Mouse (Mus musculus) megakaryocyte-erythroid progenitor cell, adult 5-6 weeks (primary cell): ENCODE data around the gene Nectin4. TPM values are rescaled to one million over a fixed set of nuclear protein-coding genes. Genes with fewer than 3 reads are reported as not detected.

ENCODE experiments used
- ATAC-seq: replicated peaks from 2 replicates; pipeline ENCODE4 v1.8.0; 2016; ENCODE audit warnings: mild to moderate bottlenecking, inconsistent platforms; ENCODE audit not compliant: severe bottlenecking, poor library complexity, low FRiP score, low TSS enrichment
- total RNA-seq, 2 experiments: library from RNA; stranded (forward) in 1 of 2; stranded (reverse) in 1 of 2; fragments of 200-1000, 215-1000 nt in 1 of 2; fragments of >200 nt in 1 of 2; fragmentation: Nextera tagmentation in 1 of 2; gene quantifications; 2 replicates each; pipeline ENCODE4 v1.2.3; 2014 to 2017

The Nectin4 gene
- total RNA-seq, 2 experiments from 2014 or later, result 0.14 TPM; not detected in 1

DNA sequence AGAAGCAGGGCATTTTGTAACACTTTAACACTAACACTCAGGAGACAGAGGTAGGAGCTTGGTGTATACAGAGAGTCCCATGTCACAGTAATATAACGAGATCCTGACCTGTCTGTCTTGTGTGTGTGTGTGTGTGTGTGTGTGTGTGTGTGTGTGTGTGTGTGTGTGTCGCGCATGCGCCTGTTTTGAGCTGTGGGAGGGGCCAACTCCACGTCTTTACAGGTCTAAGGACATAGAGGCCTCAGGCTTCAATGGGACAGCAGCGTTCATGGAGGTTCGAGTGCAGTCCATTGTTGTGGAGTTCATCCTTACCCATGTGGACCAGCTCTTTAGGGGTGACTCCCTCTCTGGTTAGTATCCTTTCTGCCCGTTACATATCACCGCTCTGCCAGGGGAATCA lies 33.1 kb downstream of the Nectin4 start:
- ATAC-seq, result no peak

DNA sequence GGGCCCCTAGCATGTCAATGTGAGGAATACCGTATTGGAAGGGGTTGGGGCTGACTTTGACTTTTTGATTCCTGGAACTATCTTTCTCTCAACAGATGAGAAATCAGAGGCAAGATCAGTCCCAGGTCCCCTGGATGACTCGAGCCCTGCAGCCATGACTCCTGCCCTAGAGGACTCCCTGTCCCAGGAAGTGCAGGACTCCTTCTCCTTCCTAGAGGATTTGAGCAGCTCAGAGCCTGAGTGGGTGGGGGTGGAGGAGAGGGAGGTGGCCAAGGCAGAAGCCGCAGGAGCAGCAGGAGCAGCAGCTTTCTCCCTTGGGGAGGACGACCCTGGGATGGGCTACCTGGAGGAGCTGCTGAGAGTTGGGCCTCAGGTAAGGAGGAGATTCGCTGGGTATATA lies 37.4 kb downstream of the Nectin4 start:
- no peak for ATAC-seq

DNA sequence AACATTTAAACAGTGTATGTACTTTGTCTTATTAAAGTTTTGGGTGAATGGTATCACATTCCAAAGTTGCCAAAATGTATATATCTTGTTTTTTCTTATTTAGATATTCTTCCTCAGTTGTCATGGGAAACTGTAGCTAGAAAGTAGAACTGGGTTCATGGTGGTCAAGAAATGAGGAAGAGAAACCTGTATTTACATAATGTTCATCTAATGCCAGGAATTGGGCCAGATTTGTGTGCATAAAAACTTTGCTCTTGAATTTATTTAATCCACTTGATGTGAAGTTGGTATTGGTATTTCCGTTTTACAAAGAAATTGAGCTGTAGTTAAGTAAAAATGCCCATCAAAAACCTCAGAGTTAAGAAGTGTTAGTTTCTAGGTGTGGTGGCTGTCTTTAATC lies 40.3 kb downstream of the Nectin4 start:
- ATAC-seq, result no peak

DNA sequence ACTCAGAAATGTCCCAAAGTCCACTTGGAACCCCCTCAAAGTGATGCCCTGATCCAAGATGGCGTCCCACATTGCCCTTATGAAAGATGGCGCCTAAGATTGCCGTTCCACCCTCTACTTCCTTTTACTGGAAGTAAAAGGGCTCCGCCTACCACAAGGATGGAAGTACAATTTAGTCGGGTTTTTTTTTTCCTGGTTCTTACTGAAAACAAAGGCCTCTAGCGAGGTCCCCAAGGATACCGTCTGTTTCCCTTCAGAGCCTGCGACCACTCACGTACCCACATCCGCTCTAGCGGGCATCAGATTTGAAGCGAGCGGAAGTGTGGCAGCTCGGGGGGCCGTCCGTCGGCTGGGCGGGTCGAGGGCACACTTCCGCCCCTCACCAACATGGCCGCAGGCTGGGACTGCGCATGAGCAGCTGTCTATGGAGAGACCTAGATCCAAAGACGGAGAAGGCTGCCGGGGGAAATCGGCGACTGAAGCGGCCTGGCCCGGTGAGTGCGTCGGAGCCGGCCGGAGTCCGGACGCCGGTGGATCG lies 41.1 kb downstream of the Nectin4 start, which contains the start of gene Usf1:
TSS of gene Usf1 (plus strand) at position 367 of the 538 bp plus-strand sequence.
- ATAC-seq, result peak; percentile 89

DNA sequence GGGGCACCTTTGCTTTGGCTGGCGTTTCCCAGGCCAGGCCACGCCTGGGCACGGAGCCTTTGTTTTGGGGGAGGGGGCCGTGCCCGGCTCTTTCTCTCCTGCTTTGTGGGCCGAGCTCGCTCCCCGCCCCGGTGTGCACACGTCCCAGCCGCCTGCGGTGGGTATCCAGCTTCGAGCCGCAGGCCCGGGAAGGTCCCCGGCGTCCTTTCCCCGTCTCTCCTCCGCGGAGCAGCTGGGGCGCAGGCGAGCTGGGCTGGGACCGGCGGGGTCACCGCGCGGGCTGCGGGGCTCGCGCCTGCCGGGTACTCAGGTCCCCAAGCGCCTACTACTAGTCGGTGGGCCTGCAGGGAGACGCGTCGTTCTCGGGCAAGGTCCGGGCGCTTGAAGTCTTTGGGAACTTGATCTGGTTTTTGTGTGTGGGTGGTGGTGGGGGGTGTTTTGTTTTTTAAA lies 41.6 kb downstream of the Nectin4 start:
- peak; percentile 8 for ATAC-seq

DNA sequence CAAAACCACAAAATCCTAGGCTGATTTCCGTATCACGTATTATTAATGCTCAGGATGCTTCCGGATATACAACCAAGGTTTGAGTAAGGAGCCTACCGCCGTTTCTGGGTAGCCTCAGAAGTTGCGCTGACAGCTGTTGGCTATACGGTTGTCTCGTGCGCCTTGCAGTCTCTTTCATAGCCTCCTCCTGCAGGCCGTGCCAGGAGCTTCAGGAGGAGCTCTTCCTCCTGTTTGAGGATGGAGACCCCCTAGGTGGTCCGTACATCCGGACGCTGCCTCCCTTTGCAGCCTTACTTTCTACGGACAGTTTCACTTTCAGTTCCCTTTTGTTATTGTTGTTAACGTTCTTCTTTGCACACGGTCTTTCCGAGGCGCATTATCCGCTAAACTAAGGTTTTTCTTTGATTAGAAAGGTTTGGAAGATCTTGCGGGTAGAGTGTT lies 42.1 kb downstream of the Nectin4 start:
- ATAC-seq, result peak; percentile 39

DNA sequence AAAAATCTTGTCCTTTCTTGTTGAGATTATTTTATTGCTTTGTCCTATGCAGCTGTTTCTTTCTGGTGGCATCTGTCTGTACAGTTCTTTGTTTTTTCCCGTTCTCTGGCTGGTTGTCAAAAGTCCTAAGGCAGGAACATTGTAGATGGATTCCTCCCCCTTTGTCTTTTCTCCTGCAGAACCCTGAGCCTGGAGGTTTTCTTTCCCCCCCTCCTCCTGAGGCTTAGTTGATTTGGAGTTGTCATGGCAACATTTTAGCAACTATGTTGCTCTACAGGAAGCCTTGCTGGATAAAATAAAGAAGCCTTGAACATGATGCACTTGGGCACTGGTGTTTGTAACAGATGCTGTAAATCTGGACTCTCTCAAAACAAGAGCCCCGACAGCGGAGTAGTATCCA lies 42.5 kb downstream of the Nectin4 start:
- ATAC-seq, result no peak

DNA sequence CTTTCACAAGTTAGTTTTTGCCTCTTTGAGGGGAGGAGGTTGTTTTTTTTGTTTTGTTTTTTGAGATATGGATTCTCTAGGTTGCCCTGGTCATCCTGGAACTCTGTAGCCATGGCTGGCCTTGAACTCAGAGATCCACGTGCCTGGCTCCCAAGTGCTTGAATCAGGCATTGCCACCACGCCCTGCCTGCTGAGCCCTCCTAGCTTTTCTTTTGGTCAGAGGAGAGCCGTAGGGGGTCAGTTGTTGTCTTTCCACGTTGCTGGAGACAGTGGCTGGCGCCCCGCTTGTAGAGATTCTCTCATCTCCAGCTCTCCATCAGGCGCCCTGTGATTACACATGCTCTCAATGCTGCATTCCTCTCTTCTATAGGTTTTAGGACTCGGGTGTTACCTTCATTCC lies 43.7 kb downstream of the Nectin4 start:
- no peak for ATAC-seq

DNA sequence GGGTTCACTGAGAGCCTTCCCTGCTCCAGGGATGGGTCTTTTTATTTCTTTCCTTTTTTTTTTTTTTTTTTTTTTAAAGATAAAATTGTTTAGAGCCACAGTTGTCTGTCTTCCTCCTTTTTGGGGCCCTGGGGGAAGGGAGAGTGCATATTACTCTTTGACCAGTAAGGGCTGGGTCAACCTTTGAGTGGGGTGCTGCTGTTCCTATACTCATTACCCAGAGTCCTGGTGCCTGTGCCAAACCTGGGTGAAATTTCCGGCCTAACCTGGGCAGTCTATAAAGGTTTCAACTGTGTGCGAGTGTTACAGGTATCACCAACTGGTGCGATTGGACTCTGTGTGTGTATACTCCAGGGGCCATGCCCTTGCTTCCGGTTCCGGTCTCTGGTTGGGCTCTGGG lies 48.8 kb downstream of the Nectin4 start, which contains the start of gene Tstd1:
TSS of gene Tstd1 (plus strand) at position 213 of the 400 bp plus-strand sequence.
- ATAC-seq, result no peak

DNA sequence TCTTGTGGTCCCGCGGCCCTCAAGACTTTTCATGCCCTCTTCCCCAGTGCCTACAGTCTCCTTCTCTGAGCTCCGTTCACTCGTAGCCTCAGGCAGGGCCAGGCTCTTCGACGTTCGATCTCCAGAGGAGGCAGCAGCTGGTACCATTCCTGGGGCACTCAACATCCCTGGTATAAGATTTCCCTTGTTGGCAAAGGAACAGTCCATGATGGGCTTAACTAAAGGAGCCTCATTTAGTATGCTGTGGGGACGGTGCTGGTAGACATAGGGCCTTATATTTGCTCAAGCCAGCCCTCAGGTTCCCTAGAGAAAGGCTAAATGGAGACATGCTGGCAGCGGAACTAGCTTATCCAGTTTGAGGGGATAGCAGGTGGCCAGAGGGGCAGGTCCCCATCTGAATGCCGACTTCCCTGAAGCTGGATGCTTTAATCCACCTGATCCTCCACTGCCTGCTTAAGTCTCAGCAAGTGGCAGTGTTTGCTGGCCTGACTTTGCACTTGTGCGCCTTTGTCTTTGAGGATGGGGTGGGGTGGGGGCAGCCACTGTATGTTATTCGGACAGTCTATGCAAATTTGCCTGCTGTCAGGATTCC lies 49.5 kb downstream of the Nectin4 start:
- ATAC-seq, result no peak

DNA sequence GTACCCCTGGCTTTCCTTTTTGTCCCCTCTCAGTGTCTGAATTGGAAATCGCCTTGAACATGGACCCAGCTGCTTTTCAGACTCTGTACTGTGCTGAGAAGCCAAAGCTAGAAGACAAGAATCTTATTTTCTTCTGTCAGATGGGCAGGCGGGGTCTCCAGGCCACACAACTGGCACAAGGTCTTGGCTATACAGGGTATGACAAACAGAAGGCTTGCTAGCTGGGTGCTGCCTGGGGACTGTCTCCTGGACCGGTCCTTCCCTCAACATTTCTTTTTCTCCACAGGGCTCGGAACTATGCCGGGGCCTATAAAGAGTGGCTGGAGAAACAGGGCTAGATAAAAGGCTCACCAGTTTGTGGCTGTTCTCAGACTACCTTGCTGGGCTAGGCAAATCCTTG lies 50.0 kb downstream of the Nectin4 start:
- no peak for ATAC-seq

DNA sequence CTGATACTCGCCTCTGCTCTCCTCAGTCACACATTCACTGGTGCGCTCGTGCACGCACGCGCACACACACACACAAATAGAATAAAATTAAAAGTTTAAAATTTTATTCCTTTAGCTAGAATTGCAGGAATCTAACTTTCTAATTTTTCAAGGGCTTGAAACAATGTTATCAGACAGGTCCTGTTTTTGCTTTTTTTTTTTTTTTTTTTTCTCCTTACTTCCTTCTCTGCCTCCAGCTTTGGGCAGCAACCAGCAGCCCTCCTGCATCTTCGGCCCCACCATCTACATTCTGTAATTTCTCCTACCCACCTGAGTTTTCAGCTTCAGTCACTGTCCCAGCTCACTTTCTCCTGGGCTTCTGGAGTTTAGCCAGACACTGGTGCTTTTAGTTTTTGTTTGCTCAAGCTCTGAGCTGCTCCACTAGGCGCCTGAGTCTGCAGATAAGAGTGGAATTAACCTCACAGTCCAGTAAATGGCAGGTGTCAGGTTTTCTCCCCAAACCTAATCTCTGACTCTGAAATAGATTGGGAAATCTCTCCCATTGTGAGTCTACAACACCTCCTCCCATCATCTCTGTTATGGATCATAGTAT lies 52.7 kb downstream of the Nectin4 start:
- peak; percentile 69 for ATAC-seq

DNA sequence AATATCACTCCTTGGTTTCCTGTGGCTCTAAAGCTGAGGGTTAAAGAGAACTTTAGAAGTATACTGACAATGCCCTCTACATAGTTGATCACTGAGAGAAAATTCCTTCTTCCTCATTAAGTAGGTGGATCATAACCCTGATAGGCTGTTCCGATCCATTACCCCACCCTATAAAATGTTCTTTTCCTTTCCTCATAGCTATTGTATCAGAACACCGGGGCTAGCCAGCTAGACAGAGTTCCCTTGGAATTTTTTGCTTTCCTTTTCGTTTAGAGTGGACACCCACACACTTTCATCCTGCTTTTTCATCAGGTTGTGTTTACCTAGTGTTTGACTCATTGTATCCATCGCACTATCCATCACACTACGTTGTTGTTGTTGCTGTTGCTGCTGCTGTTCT lies 54.7 kb downstream of the Nectin4 start:
- no peak for ATAC-seq

DNA sequence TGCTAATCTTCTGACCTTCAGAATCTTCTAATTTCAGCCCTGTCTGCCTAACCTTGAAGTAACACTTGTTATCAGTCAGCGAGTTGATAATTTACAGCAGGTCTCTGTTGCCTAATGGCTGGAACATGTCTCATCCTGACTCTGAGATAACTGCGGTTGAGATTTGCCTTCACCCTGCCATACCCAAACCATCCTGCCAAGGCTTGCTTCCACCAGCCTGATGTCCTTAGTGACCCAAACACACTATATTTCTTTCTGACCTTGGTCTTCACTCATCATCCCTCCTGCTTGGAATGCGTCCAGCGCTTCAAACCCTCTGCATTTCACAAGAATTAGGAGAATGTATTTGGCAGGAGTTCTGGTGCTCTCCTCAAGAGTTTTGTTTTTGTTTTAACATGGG lies 55.2 kb downstream of the Nectin4 start:
- no peak for ATAC-seq

DNA sequence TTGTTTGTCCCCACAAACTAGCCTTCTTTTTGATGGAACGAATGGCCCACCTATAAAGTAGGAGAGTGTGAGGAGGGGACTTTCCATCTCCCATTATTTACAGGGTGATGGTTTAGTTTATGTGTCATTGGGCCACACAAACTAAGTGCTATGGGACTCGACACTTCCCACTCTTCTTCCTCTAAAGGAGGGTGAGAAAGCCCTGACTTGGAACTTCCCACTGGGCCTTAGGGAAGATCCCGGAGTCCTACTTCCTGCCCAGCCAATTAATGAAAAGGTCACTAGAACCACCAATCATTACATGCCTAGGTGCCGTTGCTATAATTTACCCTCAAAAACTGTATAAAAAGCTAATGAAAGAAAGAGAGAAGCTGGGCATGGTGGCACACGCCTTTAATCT lies 62.3 kb downstream of the Nectin4 start:
- ATAC-seq, result no peak

DNA sequence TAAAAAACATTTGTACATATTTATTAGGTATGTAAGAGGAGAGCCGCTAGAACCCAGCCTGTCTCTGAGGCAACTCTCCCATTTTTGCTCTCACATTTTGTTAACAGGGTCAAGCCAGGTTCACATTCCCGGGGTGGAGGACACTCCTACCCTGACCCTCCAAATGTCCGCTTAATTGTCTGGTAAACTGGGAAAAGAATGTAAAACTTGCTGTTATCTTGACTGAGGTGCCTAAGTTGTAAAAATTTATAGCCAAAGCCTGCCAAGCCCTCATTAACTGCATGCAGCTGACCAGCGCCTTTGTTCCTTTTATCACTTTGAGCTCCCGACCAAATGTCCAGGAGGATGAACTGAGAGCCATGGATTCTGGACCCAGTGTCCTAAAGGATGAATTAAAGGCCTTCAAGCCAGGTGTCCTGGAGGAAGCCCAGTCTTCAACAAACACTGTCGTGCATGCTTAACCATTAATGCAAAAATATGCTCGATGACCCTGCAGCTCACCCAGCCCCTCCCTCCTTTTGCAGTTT lies 65.5 kb downstream of the Nectin4 start:
- no peak for ATAC-seq

DNA sequence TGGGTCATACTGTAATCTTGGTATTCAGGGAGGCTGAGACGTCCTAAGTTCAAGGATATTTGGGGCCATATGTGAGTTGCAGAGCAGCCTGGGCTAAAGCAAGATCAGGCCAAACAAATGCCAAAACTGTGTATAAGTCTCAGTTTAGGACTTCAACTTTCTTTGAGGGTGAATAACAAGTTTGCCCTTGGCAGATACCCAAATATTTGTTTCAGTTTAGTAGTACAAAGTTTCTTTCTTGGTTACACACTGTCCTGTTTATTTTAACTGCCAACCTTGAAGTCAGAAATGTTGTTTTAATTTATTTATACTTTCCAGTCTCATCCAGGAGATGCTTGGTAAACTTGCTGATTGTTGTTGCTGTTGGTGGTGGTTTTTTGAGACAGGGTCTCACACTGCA lies 66.1 kb downstream of the Nectin4 start:
- ATAC-seq, result no peak

DNA sequence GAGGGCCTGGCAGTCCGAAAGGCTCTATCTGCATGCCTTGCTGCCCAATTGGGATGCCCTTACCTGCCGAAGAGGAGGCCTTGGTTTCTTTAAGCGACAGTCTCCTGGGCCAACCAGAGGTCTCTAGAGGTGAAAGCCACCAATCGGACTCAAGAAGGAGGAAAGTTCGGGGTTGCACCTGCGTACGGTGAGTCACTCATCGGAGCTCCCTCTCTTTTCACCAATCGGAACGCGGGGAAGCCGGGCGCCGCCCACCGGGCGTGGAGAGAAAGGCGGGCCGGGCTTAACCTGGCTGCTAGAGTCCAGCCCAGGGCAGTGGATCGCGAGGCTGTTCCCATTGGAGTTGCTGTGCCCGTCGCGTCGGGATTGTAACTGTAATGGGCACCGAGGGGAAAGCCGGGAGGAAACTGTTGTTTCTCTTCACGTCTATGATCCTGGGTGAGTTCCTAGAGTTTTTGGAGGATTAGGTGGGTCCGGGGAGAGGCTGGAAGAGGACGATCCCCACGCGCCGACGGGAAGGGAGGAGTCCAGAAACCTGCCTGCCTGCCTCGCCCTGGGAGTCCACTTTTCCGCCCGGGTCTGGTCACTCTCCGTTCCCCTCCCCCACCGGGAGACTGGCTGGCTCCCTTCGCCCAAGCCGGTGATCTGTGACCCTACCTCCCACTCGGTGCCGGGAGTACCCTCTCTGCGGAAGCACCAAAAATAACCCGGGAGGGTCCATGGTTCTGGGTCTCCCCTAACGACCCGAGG lies 67.5 kb downstream of the Nectin4 start, which contains the start of gene F11r:
TSS of gene F11r (plus strand) at position 272 of the 750 bp plus-strand sequence.
- ATAC-seq, result peak; percentile 69
